Mouse (Mus musculus) cortical plate, adult 2 months (tissue): ENCODE data around the gene Ptpre.

Experiments
- CTCF ChIP-seq: fragments of 200-500 bp; IDR thresholded peaks from 2 replicates; pipeline ENCODE4 v1.5.1; 2011; ENCODE audit warnings: mild to moderate bottlenecking, control low read depth, low read length; ENCODE audit not compliant: insufficient read depth; ENCODE audit errors: extremely low read depth
- POLR2A ChIP-seq: fragments of 200-500 bp; IDR thresholded peaks from 2 replicates; pipeline ENCODE4 v1.6.1; 2011; ENCODE audit warnings: mild to moderate bottlenecking, low read length, control low read depth; ENCODE audit not compliant: insufficient read depth; ENCODE audit errors: extremely low read depth

DNA sequence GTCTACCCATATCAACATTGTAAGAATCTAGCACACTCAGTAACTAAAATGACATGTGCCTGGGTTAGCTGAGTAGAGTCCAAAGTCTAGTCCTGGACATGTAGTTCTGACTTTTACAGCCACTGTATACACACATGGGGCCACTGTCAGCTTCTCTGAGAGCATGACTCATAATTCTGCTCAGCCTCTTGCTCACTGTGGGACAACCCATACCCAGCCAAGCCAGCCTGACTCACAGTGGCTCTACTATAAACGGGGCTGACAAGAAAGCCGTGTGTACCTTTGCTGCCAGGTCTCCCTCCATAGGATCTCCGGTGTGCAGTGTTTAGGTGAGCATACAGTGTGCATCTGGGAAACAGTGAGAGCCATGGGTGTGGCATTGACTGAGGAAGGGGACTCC, 28.0 kb upstream of the Ptpre start:
- TF ChIP-seq CTCF (no peak), POLR2A (no peak)
